Mouse (Mus musculus) lung, postnatal 0 days (tissue): Measurements from ENCODE around the gene Mefv.

Source experiments
- CTCF ChIP-seq: IDR thresholded peaks from 2 replicates; pipeline ENCODE4 v1.5.1; 2016; ENCODE audit warnings: antibody characterized with exemption, mild to moderate bottlenecking
- EP300 ChIP-seq: IDR thresholded peaks from 2 replicates; pipeline ENCODE4 v1.6.1; 2016; ENCODE audit warnings: antibody characterized with exemption, mild to moderate bottlenecking, control low read depth

- TF ChIP-seq CTCF, result no peak
- TF ChIP-seq EP300, result no peak
Observed at GRCm38 (mm10) chr16:3727980-3728720, 10.3 kb upstream of the Mefv start.
